Mouse (Mus musculus): Measurements from ENCODE around the gene Smad1. TPM values are rescaled to one million over a fixed set of nuclear protein-coding genes. Genes with fewer than 3 reads are reported as not detected.

Gene Smad1
- polyA plus RNA-seq, 2 experiments = 41.6 to 73.7 TPM

DNA sequence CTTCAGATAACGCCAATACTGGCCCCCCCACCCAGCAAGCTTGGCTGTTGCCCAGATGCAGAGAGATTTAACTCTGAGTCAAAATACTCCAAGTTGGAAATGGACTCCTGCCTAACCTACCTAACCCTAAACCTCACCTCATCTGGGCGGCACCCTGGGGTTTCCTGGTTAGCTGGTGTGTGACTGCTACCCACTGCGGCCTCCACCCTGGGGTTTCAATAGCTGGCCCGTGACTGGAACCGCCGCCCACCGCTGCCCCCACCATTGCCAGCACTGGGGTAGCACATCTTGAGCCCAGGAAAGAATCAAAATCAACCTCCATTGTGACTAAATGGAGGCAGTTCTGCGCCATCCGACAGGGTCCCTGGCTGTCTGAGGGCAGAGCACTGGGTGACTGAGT lies 33.1 kb downstream of the Smad1 start:
- H3K27ac ChIP-seq (replicated peaks; ENCODE audit: low read depth, low read length) = no peak overlapping the region
- no peaks in the 10 kb centered on the region for H3K9me3 ChIP-seq (ENCODE audit: control insufficient read depth, low read length)
- no peaks in the 10 kb centered on the region for H3K27me3 ChIP-seq (ENCODE audit: control insufficient read depth, insufficient read depth, low read length)
- no peak overlapping the region for H3K4me2 ChIP-seq (replicated peaks; ENCODE audit: low read depth, low read length, severe bottlenecking)
- 94% methylated on average over 9 of the region's 9 CpGs for WGBS
- DNase-seq (ENCODE audit: low spot score) = no peak
- peaks cover 45% of the 10 kb centered on the region for H3K36me3 ChIP-seq (ENCODE audit: control insufficient read depth, insufficient read depth, low read length)
- H3K4me3 ChIP-seq (replicated peaks; ENCODE audit: low read length) = no peak overlapping the region
- H3K9ac ChIP-seq (ENCODE audit: low read depth, low read length, severe bottlenecking) = no peak overlapping the region
- no peak for TF ChIP-seq POLR2A (IDR thresholded peaks at IDR 0.05; ENCODE audit: borderline replicate concordance, extremely low read depth, insufficient read depth, insufficient read length)
- H3K4me1 ChIP-seq (ENCODE audit: control insufficient read depth, insufficient read depth, low read length) = peaks cover 22% of the 10 kb centered on the region
- no peak for ATAC-seq (ENCODE audit: low FRiP score, low read depth)

DNA sequence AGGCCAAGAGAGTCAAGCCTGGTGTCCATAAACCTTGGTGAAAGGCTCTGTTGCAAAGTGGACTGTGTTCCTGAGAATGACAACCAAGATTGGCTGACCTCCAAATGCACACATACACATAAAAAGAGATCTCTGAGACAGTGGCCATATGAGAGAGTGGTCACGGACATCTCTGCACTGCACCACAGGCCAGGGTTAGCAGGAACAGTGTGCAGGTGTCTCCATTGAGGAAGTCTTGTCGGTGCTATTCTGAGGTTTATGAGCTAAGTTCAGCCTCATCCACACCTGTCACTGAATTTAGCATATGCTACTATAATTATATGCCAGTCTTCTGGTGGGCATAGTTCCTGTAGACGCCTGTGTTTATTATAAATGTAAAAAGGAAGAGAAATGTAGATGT lies 33.6 kb downstream of the Smad1 start:
- 85% methylated on average over 3 of the region's 3 CpGs for WGBS

DNA sequence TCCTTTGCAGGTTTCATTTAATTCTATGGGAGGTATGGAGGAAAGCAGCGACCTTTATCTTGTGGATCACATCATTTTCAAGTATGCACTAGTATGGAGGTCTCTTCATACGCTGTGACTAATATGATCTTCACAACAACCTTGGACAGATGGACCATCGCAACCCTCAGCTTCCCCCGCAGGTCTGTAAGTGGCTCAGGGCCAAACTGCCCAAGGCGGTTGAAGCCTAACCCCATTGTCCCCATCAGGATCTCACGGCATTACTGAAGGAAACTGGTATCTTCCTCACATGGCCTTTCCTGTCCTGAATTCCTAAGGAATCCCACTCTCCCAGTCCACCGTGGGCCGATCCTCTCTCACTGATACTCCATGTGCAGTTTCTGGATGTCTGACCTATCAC lies 34.5 kb downstream of the Smad1 start:
- no peak for TF ChIP-seq POLR2A (IDR thresholded peaks at IDR 0.05; ENCODE audit: borderline replicate concordance, extremely low read depth, insufficient read depth, insufficient read length)
- ATAC-seq (ENCODE audit: low FRiP score, low read depth) = no peak
- Histone ChIP-seq H3K4me1 (ENCODE audit: control insufficient read depth, insufficient read depth, low read length) (peaks cover 23% of the 10 kb centered on the region), H3K27me3 (ENCODE audit: control insufficient read depth, insufficient read depth, low read length) (no peaks in the 10 kb centered on the region), H3K27ac (replicated peaks; ENCODE audit: low read depth, low read length) (no peak overlapping the region), H3K4me3 (replicated peaks; ENCODE audit: low read length) (no peak overlapping the region), H3K36me3 (ENCODE audit: control insufficient read depth, insufficient read depth, low read length) (peaks cover 30% of the 10 kb centered on the region; the same call in 1 of the 2 replicates), H3K9ac (ENCODE audit: low read depth, low read length, severe bottlenecking) (no peak overlapping the region), H3K4me2 (replicated peaks; ENCODE audit: low read depth, low read length, severe bottlenecking) (no peak overlapping the region), H3K9me3 (ENCODE audit: control insufficient read depth, low read length) (no peaks in the 10 kb centered on the region)
- DNase-seq (ENCODE audit: low spot score) = no peak
- 87% methylated on average over 8 of the region's 8 CpGs for WGBS

More for the DNA sequence above, 33.6 kb downstream of the Smad1 start:
- Histone ChIP-seq H3K9me3 (ENCODE audit: control insufficient read depth, low read length) (no peaks in the 10 kb centered on the region), H3K4me3 (replicated peaks; ENCODE audit: low read length) (no peak overlapping the region), H3K4me2 (replicated peaks; ENCODE audit: low read depth, low read length, severe bottlenecking) (no peak overlapping the region), H3K4me1 (ENCODE audit: control insufficient read depth, insufficient read depth, low read length) (peaks cover 25% of the 10 kb centered on the region), H3K36me3 (ENCODE audit: control insufficient read depth, insufficient read depth, low read length) (peaks cover 39% of the 10 kb centered on the region), H3K27me3 (ENCODE audit: control insufficient read depth, insufficient read depth, low read length) (no peaks in the 10 kb centered on the region), H3K9ac (ENCODE audit: low read depth, low read length, severe bottlenecking) (no peak overlapping the region), H3K27ac (replicated peaks; ENCODE audit: low read depth, low read length) (no peak overlapping the region)
- TF ChIP-seq POLR2A (IDR thresholded peaks at IDR 0.05; ENCODE audit: borderline replicate concordance, extremely low read depth, insufficient read depth, insufficient read length) = no peak
- DNase-seq (ENCODE audit: low spot score) (no peak), ATAC-seq (ENCODE audit: low FRiP score, low read depth) (no peak)

DNA sequence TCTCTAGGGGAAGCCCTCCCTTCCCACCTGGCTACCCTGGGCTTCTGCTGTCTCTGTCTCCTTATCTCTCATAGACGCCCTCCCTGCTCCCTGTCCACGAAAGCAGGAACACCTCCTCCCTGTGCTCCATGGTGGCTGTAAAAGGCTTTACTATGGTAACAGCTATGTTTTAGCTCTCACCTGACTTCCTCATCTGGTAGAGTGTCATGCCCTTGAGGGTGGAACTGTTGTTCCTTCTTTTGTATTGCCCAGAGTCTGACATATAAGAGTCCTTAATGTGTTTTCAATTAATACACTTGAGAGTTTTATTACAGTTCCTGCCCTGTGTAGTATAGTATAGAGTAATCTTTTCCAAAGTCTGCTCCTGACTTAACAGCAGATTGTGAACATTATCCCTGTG lies 36.9 kb downstream of the Smad1 start:
- H3K36me3 ChIP-seq (ENCODE audit: control insufficient read depth, insufficient read depth, low read length) = peaks cover 23% of the 10 kb centered on the region; the same call in 1 of the 2 replicates
- no peaks in the 10 kb centered on the region for H3K9me3 ChIP-seq (ENCODE audit: control insufficient read depth, low read length)
- H3K4me1 ChIP-seq (ENCODE audit: control insufficient read depth, insufficient read depth, low read length) = peaks cover 15% of the 10 kb centered on the region
- no peak overlapping the region for H3K4me3 ChIP-seq (replicated peaks; ENCODE audit: low read length)
- 0 out of 2 replicates have a peak overlapping the region, but pooled peaks have one; percentile 9 for H3K27ac ChIP-seq (replicated peaks; ENCODE audit: low read depth, low read length)
- H3K4me2 ChIP-seq (replicated peaks; ENCODE audit: low read depth, low read length, severe bottlenecking) = no peak overlapping the region
- TF ChIP-seq POLR2A (IDR thresholded peaks at IDR 0.05; ENCODE audit: borderline replicate concordance, extremely low read depth, insufficient read depth, insufficient read length) = no peak
- DNase-seq (ENCODE audit: low spot score) (no peak), ATAC-seq (ENCODE audit: low FRiP score, low read depth) (peak; percentile 51)
- no peak overlapping the region for H3K9ac ChIP-seq (ENCODE audit: low read depth, low read length, severe bottlenecking)
- WGBS = 34% methylated on average over 2 of the region's 2 CpGs
- no peaks in the 10 kb centered on the region for H3K27me3 ChIP-seq (ENCODE audit: control insufficient read depth, insufficient read depth, low read length)

DNA sequence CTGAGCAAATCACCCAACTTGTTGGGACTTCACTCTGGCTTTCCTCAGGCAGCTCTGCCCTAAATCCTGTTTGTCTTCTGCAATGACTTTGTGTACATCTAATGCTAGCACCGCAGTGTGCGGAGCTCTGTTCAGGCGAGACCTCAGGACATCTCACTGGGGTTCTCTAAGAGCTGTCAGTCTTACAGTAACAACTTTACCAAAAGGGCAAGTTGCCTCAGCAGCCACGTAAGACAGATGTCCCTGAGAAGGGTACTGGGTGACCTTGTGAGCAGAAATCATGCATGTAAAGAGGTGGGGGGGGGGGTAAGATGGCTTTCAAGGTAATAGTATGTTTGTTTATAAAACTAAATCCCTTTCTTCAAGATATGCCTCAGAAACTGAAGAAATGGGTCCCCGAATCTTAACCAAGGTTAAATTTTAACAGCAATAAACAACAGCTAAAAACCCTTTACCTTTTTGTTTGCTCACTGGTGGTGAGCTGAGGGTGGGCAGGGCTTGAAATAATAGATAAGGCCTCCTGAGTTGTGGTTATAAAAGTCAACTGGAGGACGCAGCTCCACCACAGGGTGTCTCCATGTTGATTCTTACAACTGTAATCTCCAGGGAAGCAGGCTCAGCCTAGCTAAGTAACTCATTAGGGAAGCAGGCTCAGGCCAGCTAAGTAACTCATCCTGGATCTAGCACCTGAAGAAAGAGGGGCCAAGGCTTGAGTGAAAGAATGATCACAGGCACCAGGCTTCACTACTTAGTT lies 38.4 kb downstream of the Smad1 start:
- Histone ChIP-seq H3K4me2 (replicated peaks; ENCODE audit: low read depth, low read length, severe bottlenecking) (no peak overlapping the region), H3K27ac (replicated peaks; ENCODE audit: low read depth, low read length) (no peak overlapping the region), H3K36me3 (ENCODE audit: control insufficient read depth, insufficient read depth, low read length) (peaks cover 23% of the 10 kb centered on the region; the same call in 1 of the 2 replicates), H3K4me3 (replicated peaks; ENCODE audit: low read length) (no peak overlapping the region), H3K4me1 (ENCODE audit: control insufficient read depth, insufficient read depth, low read length) (peaks cover 22% of the 10 kb centered on the region), H3K9ac (ENCODE audit: low read depth, low read length, severe bottlenecking) (no peak overlapping the region), H3K27me3 (ENCODE audit: control insufficient read depth, insufficient read depth, low read length) (no peaks in the 10 kb centered on the region), H3K9me3 (ENCODE audit: control insufficient read depth, low read length) (no peaks in the 10 kb centered on the region)
- DNase-seq (ENCODE audit: low spot score) (no peak), ATAC-seq (ENCODE audit: low FRiP score, low read depth) (no peak)
- 77% methylated on average over 6 of the region's 6 CpGs for WGBS
- TF ChIP-seq POLR2A (IDR thresholded peaks at IDR 0.05; ENCODE audit: borderline replicate concordance, extremely low read depth, insufficient read depth, insufficient read length) = no peak
